Mouse (Mus musculus) adipocyte (in vitro differentiated cells): ENCODE results near the gene Prkra.
"Not testable (repeated sequence)": the region's sequence is repeated elsewhere in the genome, so short reads cannot be mapped to it uniquely, and the experiment has no call there.

Source experiments
- DNase-seq: peaks from one replicate; pipeline ENCODE4 v3.0.0-alpha.2; 2016; ENCODE audit warnings: low spot score

Prkra gene

GRCm38 (mm10) chr2:76655444-76655843 lies 7.6 kb upstream of the Prkra start:
- DNase-seq, result no peak

GRCm38 (mm10) chr2:76654646-76655045 lies 6.8 kb upstream of the Prkra start:
- no peak for DNase-seq

- no peak for DNase-seq
Measured at GRCm38 (mm10) chr2:76653070-76653469, 5.3 kb upstream of the Prkra start.

- DNase-seq, result no peak
Measured at GRCm38 (mm10) chr2:76648666-76649141, 889 bp upstream of the Prkra start.

- DNase-seq, result no peak
Measured at GRCm38 (mm10) chr2:76647441-76647869, 360 bp downstream of the Prkra start.

GRCm38 (mm10) chr2:76643801-76644200 lies 4.0 kb downstream of the Prkra start:
- DNase-seq, result no peak

GRCm38 (mm10) chr2:76639637-76640036 lies 8.2 kb downstream of the Prkra start:
- DNase-seq, result no peak

- peak; percentile 67 for DNase-seq
Measured at GRCm38 (mm10) chr2:76631600-76631999, 16.2 kb downstream of the Prkra start.

GRCm38 (mm10) chr2:76630293-76630692 lies 17.5 kb downstream of the Prkra start:
- DNase-seq, result no peak

GRCm38 (mm10) chr2:76622316-76622715 lies 25.5 kb downstream of the Prkra start:
- DNase-seq, result not testable (repeated sequence)

- DNase-seq, result no peak
Measured at GRCm38 (mm10) chr2:76621724-76622123, 26.1 kb downstream of the Prkra start.

- no peak for DNase-seq
Measured at GRCm38 (mm10) chr2:76620188-76620587, 27.6 kb downstream of the Prkra start.

- peak; percentile 55 for DNase-seq
Measured at GRCm38 (mm10) chr2:76618078-76618477, 29.7 kb downstream of the Prkra start.

- no peak for DNase-seq
Measured at GRCm38 (mm10) chr2:76611996-76612395, 35.8 kb downstream of the Prkra start.

GRCm38 (mm10) chr2:76610326-76611104 lies 37.3 kb downstream of the Prkra start:
- peak; percentile 7 for DNase-seq

GRCm38 (mm10) chr2:76606704-76607103 lies 41.1 kb downstream of the Prkra start:
- no peak for DNase-seq

- DNase-seq, result no peak
Measured at GRCm38 (mm10) chr2:76602256-76602655, 45.6 kb downstream of the Prkra start.

- DNase-seq, result no peak
Measured at GRCm38 (mm10) chr2:76599214-76599613, 48.6 kb downstream of the Prkra start.

GRCm38 (mm10) chr2:76597521-76597920 lies 50.3 kb downstream of the Prkra start:
- DNase-seq, result no peak

- DNase-seq, result no peak
Measured at GRCm38 (mm10) chr2:76592401-76592924, 55.4 kb downstream of the Prkra start.

- no peak for DNase-seq
Measured at GRCm38 (mm10) chr2:76590221-76590620, 57.6 kb downstream of the Prkra start.

GRCm38 (mm10) chr2:76586906-76587305 lies 60.9 kb downstream of the Prkra start:
- no peak for DNase-seq

GRCm38 (mm10) chr2:76585090-76585489 lies 62.7 kb downstream of the Prkra start:
- DNase-seq, result no peak
